Mouse (Mus musculus): ENCODE results near the gene Irf3. TPM values are rescaled to one million over a fixed set of nuclear protein-coding genes. Genes with fewer than 3 reads are reported as not detected.
A peak's percentile ranks its signal among the peaks of the same experiment; 100 is the strongest.
"Not testable (repeated sequence)": the region's sequence is repeated elsewhere in the genome, so short reads cannot be mapped to it uniquely, and the experiment has no call there.

Irf3 gene
- polyA plus RNA-seq, 1 experiment from 2014 or later, result 73.6 TPM

GRCm38 (mm10) chr7:45015957-45016612, 18.6 kb downstream of the Irf3 start, which contains the start of gene Scaf1:
Scaf1 (minus strand) TSS chr7:45016363.
- peak; percentile 88 for ATAC-seq (replicated peaks; ENCODE audit: low FRiP score, low read depth)
- no peaks in the 10 kb centered on the region for H3K9me3 ChIP-seq (replicated peaks; ENCODE audit: low read length)

GRCm38 (mm10) chr7:45016761-45017160, 19.3 kb downstream of the Irf3 start:
- Histone ChIP-seq H3K27me3 (ENCODE audit: insufficient read depth, low read length) (no peaks in the 10 kb centered on the region), H3K4me3 (replicated peaks; ENCODE audit: low read depth, low read length) (peak overlapping the region; percentile 98), H3K4me2 (ENCODE audit: low read length) (peak overlapping the region; percentile 76), H3K4me1 (replicated peaks; ENCODE audit: insufficient read depth, low read length) (peaks cover 11% of the 10 kb centered on the region; the same call in 1 of the 2 replicates), H3K9ac (ENCODE audit: low read depth, low read length) (peak overlapping the region; percentile 58), H3K27ac (peak overlapping the region; percentile 96), H3K36me3 (ENCODE audit: insufficient read depth, low read length) (peaks cover 16% of the 10 kb centered on the region), H3K9me3 (replicated peaks; ENCODE audit: low read length) (no peaks in the 10 kb centered on the region)
- TF ChIP-seq CTCF (IDR thresholded peaks at IDR 0.05; ENCODE audit: low read depth), result no peak
- ATAC-seq (replicated peaks; ENCODE audit: low FRiP score, low read depth) (no peak), DNase-seq (ENCODE audit: low spot score) (no peak)
- 2% methylated on average over 4 of the region's 4 CpGs for WGBS

More at GRCm38 (mm10) chr7:45015957-45016612, 18.6 kb downstream of the Irf3 start, which contains the start of gene Scaf1:
- peak within 1 kb of the TSS; percentile 97 for H3K9ac ChIP-seq (ENCODE audit: low read depth, low read length)
- peak within 1 kb of the TSS; percentile 76 for H3K4me2 ChIP-seq (ENCODE audit: low read length)
- H3K4me1 ChIP-seq (replicated peaks; ENCODE audit: insufficient read depth, low read length), result peaks cover 11% of the 10 kb centered on the region; the same call in 1 of the 2 replicates
- peak within 1 kb of the TSS; percentile 96 for H3K27ac ChIP-seq
- under 1% methylated on average over 63 of the region's 69 CpGs for WGBS
- TF ChIP-seq CTCF (IDR thresholded peaks at IDR 0.05; ENCODE audit: low read depth), result no peak
- no peaks in the 10 kb centered on the region for H3K27me3 ChIP-seq (ENCODE audit: insufficient read depth, low read length)
- H3K4me3 ChIP-seq (replicated peaks; ENCODE audit: low read depth, low read length), result peak within 1 kb of the TSS; percentile 98
- peak; percentile 99 for DNase-seq (ENCODE audit: low spot score)
- peaks cover 21% of the 10 kb centered on the region for H3K36me3 ChIP-seq (ENCODE audit: insufficient read depth, low read length)

GRCm38 (mm10) chr7:45017242-45018061, 20.0 kb downstream of the Irf3 start, which contains the start of gene Rras:
Rras (plus strand) TSS chr7:45017961.
- H3K9ac ChIP-seq (ENCODE audit: low read depth, low read length), result peak within 1 kb of the TSS; percentile 81
- H3K27me3 ChIP-seq (ENCODE audit: insufficient read depth, low read length), result no peaks in the 10 kb centered on the region
- ATAC-seq (replicated peaks; ENCODE audit: low FRiP score, low read depth) (peak; percentile 90), DNase-seq (ENCODE audit: low spot score) (peak; percentile 100)
- 0 out of 2 replicates have a peak, but pooled peaks cover 9% of the 10 kb centered on the region for H3K36me3 ChIP-seq (ENCODE audit: insufficient read depth, low read length)
- TF ChIP-seq CTCF (IDR thresholded peaks at IDR 0.05; ENCODE audit: low read depth), result peak; percentile 45
- peak within 1 kb of the TSS; percentile 76 for H3K4me2 ChIP-seq (ENCODE audit: low read length)
- H3K4me1 ChIP-seq (replicated peaks; ENCODE audit: insufficient read depth, low read length), result peaks cover 11% of the 10 kb centered on the region; the same call in 1 of the 2 replicates
- H3K9me3 ChIP-seq (replicated peaks; ENCODE audit: low read length), result no peaks in the 10 kb centered on the region
- WGBS, result under 1% methylated on average over 36 of the region's 36 CpGs
- H3K27ac ChIP-seq, result peak within 1 kb of the TSS; percentile 96
- peak within 1 kb of the TSS; percentile 98 for H3K4me3 ChIP-seq (replicated peaks; ENCODE audit: low read depth, low read length)

- ATAC-seq (replicated peaks; ENCODE audit: low FRiP score, low read depth), result no peak
- Histone ChIP-seq H3K27ac (peak overlapping the region; percentile 96), H3K4me1 (replicated peaks; ENCODE audit: insufficient read depth, low read length) (peaks cover 11% of the 10 kb centered on the region; the same call in 1 of the 2 replicates), H3K27me3 (ENCODE audit: insufficient read depth, low read length) (no peaks in the 10 kb centered on the region), H3K4me3 (replicated peaks; ENCODE audit: low read depth, low read length) (peak overlapping the region; percentile 98), H3K9me3 (replicated peaks; ENCODE audit: low read length) (no peaks in the 10 kb centered on the region), H3K9ac (ENCODE audit: low read depth, low read length) (peak overlapping the region; percentile 14), H3K36me3 (ENCODE audit: insufficient read depth, low read length) (no peaks in the 10 kb centered on the region), H3K4me2 (ENCODE audit: low read length) (peak overlapping the region; percentile 76)
- 23% methylated on average over 8 of the region's 8 CpGs for WGBS
- no peak for TF ChIP-seq CTCF (IDR thresholded peaks at IDR 0.05; ENCODE audit: low read depth)
- DNase-seq (ENCODE audit: low spot score), result peak; percentile 80
Observed at GRCm38 (mm10) chr7:45019031-45019571, 21.7 kb downstream of the Irf3 start.

- Histone ChIP-seq H3K4me2 (ENCODE audit: low read length) (no peak overlapping the region), H3K4me3 (replicated peaks; ENCODE audit: low read depth, low read length) (no peak overlapping the region), H3K27ac (no peak overlapping the region), H3K36me3 (ENCODE audit: insufficient read depth, low read length) (no peaks in the 10 kb centered on the region), H3K9me3 (replicated peaks; ENCODE audit: low read length) (no peaks in the 10 kb centered on the region), H3K27me3 (ENCODE audit: insufficient read depth, low read length) (no peaks in the 10 kb centered on the region), H3K9ac (ENCODE audit: low read depth, low read length) (no peak overlapping the region), H3K4me1 (replicated peaks; ENCODE audit: insufficient read depth, low read length) (peaks cover 5% of the 10 kb centered on the region; the same call in 1 of the 2 replicates)
- TF ChIP-seq CTCF (IDR thresholded peaks at IDR 0.05; ENCODE audit: low read depth), result no peak
- ATAC-seq (replicated peaks; ENCODE audit: low FRiP score, low read depth) (no peak), DNase-seq (ENCODE audit: low spot score) (no peak)
- 81% methylated on average over 9 of the region's 9 CpGs for WGBS
Observed at GRCm38 (mm10) chr7:45020225-45020624, 22.8 kb downstream of the Irf3 start.

GRCm38 (mm10) chr7:45023711-45024110, 26.3 kb downstream of the Irf3 start:
- peaks cover 18% of the 10 kb centered on the region for H3K36me3 ChIP-seq (ENCODE audit: insufficient read depth, low read length)
- not testable (repeated sequence) for H3K4me1 ChIP-seq (replicated peaks; ENCODE audit: insufficient read depth, low read length); ATAC-seq (replicated peaks; ENCODE audit: low FRiP score, low read depth); H3K9ac ChIP-seq (ENCODE audit: low read depth, low read length); H3K4me3 ChIP-seq (replicated peaks; ENCODE audit: low read depth, low read length); H3K27ac ChIP-seq; H3K9me3 ChIP-seq (replicated peaks; ENCODE audit: low read length); H3K4me2 ChIP-seq (ENCODE audit: low read length); H3K27me3 ChIP-seq (ENCODE audit: insufficient read depth, low read length)
- 84% methylated on average over 5 of the region's 5 CpGs for WGBS
- peak; percentile 64 for TF ChIP-seq CTCF (IDR thresholded peaks at IDR 0.05; ENCODE audit: low read depth)
- DNase-seq (ENCODE audit: low spot score), result peak; percentile 70

Measured in kidney, postnatal 0 days (tissue).